ENCODE assay signal across 14 mouse cellular contexts in genomic region chr6:89012998-89013689, GRCm38 (mm10).
DNase-seq lines count a peak whose midpoint lies in the region; ATAC-seq and TF ChIP-seq lines count a peak whose summit lies in the region.
"Had no signal": no experiment of that assay in that cellular context is flagged by ENCODE, and none has a peak within 500 bp of the region (broad histone marks: within the 10 kb centered on the region; RNA-seq: fewer than 3 reads in every experiment).

No protein-coding gene starts in this region.

- no peaks in the 10 kb centered on the region for H3K9me3 ChIP-seq in kidney, postnatal 0 days (replicated peaks; ENCODE audit: low read length)
- no peaks in the 10 kb centered on the region for H3K9me3 ChIP-seq in embryonic facial prominence, embryonic 10.5 days
- no peaks in the 10 kb centered on the region for H3K9me3 ChIP-seq in hindbrain, embryonic 13.5 days

- WGBS in kidney, postnatal 0 days: 32% methylated on average over 12 of the region's 12 CpGs
- 45% methylated on average over 12 of the region's 12 CpGs for WGBS in embryonic facial prominence, embryonic 10.5 days
- 14% methylated on average over 12 of the region's 12 CpGs for WGBS in hindbrain, embryonic 13.5 days

- no peak for DNase-seq in kidney, postnatal 0 days (ENCODE audit: low spot score)
- DNase-seq in kidney, adult 18-20 months: no peak
- peak; percentile 67 for DNase-seq in embryonic facial prominence, embryonic 10.5 days (ENCODE audit: low spot score)
- peak; percentile 64 for DNase-seq in neural tube, embryonic 10.5 days (ENCODE audit: extremely low spot score, low spot score)
- DNase-seq in adrenal gland, adult (ENCODE audit: inconsistent age in 2 of 2, low spot score in 1 of 2): no peak
- DNase-seq in layer of hippocampus, adult 18-20 months (ENCODE audit: low spot score in 2 of 2): no peak
- no peak for DNase-seq in Muller cell, postnatal 12 days (ENCODE audit: inconsistent ontology term)
- DNase-seq: adrenal gland, postnatal 36 days; cerebellum, adult 2 months; heart, adult 2 months; lung, postnatal 4 days had no signal

- H3K4me1 ChIP-seq in kidney, postnatal 0 days (replicated peaks; ENCODE audit: insufficient read depth, low read length): peaks cover 5% of the 10 kb centered on the region; the same call in 1 of the 2 replicates
- H3K4me1 ChIP-seq in embryonic facial prominence, embryonic 10.5 days: peaks cover 52% of the 10 kb centered on the region
- peaks cover 63% of the 10 kb centered on the region for H3K4me1 ChIP-seq in hindbrain, embryonic 13.5 days (replicated peaks)

- no peaks in the 10 kb centered on the region for H3K27me3 ChIP-seq in kidney, postnatal 0 days (ENCODE audit: insufficient read depth, low read length)
- H3K27me3 ChIP-seq in embryonic facial prominence, embryonic 10.5 days (replicated peaks; ENCODE audit: low read depth, poor library complexity, severe bottlenecking): peaks cover 38% of the 10 kb centered on the region
- H3K27me3 ChIP-seq in hindbrain, embryonic 13.5 days: peaks cover 47% of the 10 kb centered on the region

- H3K27ac ChIP-seq in kidney, postnatal 0 days: no peak overlapping the region
- H3K27ac ChIP-seq in embryonic facial prominence, embryonic 10.5 days (replicated peaks): peak overlapping the region; percentile 72
- peak overlapping the region; percentile 90 for H3K27ac ChIP-seq in hindbrain, embryonic 13.5 days
- H3K27ac ChIP-seq: heart, adult 2 months; liver, embryonic 14.5 days had no signal

- no peak overlapping the region for H3K4me2 ChIP-seq in kidney, postnatal 0 days (ENCODE audit: low read length)
- H3K4me2 ChIP-seq in hindbrain, embryonic 13.5 days: no peak overlapping the region

- H3K36me3 ChIP-seq in kidney, postnatal 0 days (ENCODE audit: insufficient read depth, low read length): no peaks in the 10 kb centered on the region
- H3K36me3 ChIP-seq in embryonic facial prominence, embryonic 10.5 days (replicated peaks): no peaks in the 10 kb centered on the region
- no peaks in the 10 kb centered on the region for H3K36me3 ChIP-seq in hindbrain, embryonic 13.5 days

- no peak for TF ChIP-seq CTCF in kidney, postnatal 0 days (IDR thresholded peaks at IDR 0.05; ENCODE audit: low read depth)

- no peak overlapping the region for H3K9ac ChIP-seq in kidney, postnatal 0 days (ENCODE audit: low read depth, low read length)
- no peak overlapping the region for H3K9ac ChIP-seq in hindbrain, embryonic 13.5 days
- H3K9ac ChIP-seq: liver, embryonic 14.5 days had no signal

- ATAC-seq in kidney, postnatal 0 days (replicated peaks; ENCODE audit: low FRiP score, low read depth): 0 out of 2 replicates have a peak, but pooled peaks have one; percentile 34
- ATAC-seq in hindbrain, embryonic 13.5 days (ENCODE audit: low FRiP score): peak; percentile 72

- H3K4me3 ChIP-seq in kidney, postnatal 0 days (replicated peaks; ENCODE audit: low read depth, low read length): no peak overlapping the region
- H3K4me3 ChIP-seq in embryonic facial prominence, embryonic 10.5 days: no peak overlapping the region
- no peak overlapping the region for H3K4me3 ChIP-seq in hindbrain, embryonic 13.5 days
- H3K4me3 ChIP-seq: erythroblast, embryonic 14.5 days; heart, adult 2 months had no signal

Comparison
In these comparisons a context has a peak if more than half of its experiments do, and no peak if none do; other contexts are left out.
1. DNase-seq: peak in embryonic facial prominence, embryonic 10.5 days (single experiment) and neural tube, embryonic 10.5 days (single experiment); none in kidney, postnatal 0 days (single experiment), kidney, adult 18-20 months (single experiment), adrenal gland, adult (0 of 2), layer of hippocampus, adult 18-20 months (0 of 2) and Muller cell, postnatal 12 days (single experiment).